In the genomic region with DNA sequence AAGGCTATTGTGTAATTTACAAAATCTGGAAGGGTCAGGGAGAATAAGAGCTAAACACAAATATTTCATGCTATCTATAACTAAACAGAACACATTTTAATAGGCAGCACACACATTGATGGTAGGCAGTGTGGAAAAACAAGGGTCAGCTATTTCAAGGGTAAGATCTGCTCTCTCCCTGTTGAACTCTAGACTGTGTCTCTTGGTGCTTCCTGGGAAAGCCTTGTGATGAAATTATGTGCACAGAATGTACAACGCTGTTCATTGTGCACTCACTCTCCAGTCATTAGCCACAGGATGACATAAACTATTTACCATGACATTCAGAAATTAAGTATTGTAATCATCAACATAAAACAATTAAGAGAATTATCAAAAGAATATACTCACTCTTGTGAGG, we compare ENCODE assay signal across 20 mouse cellular contexts.
"Had no signal": no experiment of that assay in that cellular context is flagged by ENCODE, and none has a peak within 500 bp of the region (broad histone marks: within the 10 kb centered on the region; RNA-seq: fewer than 3 reads in every experiment).

No protein-coding gene starts in this region.

- H3K27ac ChIP-seq: midbrain, embryonic 10.5 days; midbrain, embryonic 12.5 days; neural tube, embryonic 13.5 days; neural tube, embryonic 15.5 days had no signal

- DNase-seq: lung, adult 18-20 months; lung, postnatal 14 days; lung, postnatal 4 days; midbrain, embryonic 14.5 days; retina, postnatal 1 day; right cerebral cortex, adult 18-20 months; right cerebral cortex, postnatal 25 days; right cerebral cortex, postnatal 4 days; spleen, adult 18-20 months; thymus, adult 18-20 months; thymus, postnatal 14 days; thymus, postnatal 36 days had no signal

- H3K9ac ChIP-seq: lung, embryonic 14.5 days; midbrain, embryonic 12.5 days; neural tube, embryonic 13.5 days; neural tube, embryonic 15.5 days had no signal

- H3K36me3 ChIP-seq: midbrain, embryonic 10.5 days; midbrain, embryonic 12.5 days; neural tube, embryonic 13.5 days; neural tube, embryonic 15.5 days had no signal

- ATAC-seq: lung, postnatal 0 days; midbrain, embryonic 16.5 days had no signal

- H3K27me3 ChIP-seq: neural tube, embryonic 13.5 days; neural tube, embryonic 15.5 days had no signal

- H3K4me2 ChIP-seq: lung, embryonic 14.5 days; midbrain, embryonic 12.5 days; neural tube, embryonic 13.5 days; neural tube, embryonic 15.5 days had no signal

- H3K4me1 ChIP-seq: midbrain, embryonic 10.5 days; midbrain, embryonic 12.5 days; neural tube, embryonic 13.5 days; neural tube, embryonic 15.5 days had no signal

- H3K9me3 ChIP-seq: midbrain, embryonic 10.5 days; midbrain, embryonic 12.5 days; neural tube, embryonic 13.5 days; neural tube, embryonic 15.5 days had no signal

- H3K4me3 ChIP-seq: midbrain, embryonic 10.5 days; midbrain, embryonic 12.5 days; myocyte; neural tube, embryonic 13.5 days; neural tube, embryonic 15.5 days had no signal
